Mouse (Mus musculus) heart, embryonic 10.5 days (tissue): Measurements from ENCODE around the gene Hist1h1b. TPM values are rescaled to one million over a fixed set of nuclear protein-coding genes. Genes with fewer than 3 reads are reported as not detected.

Source experiments
- DNase-seq: peaks from one replicate; pipeline ENCODE4 v3.0.0-alpha.2; 2017; ENCODE audit warnings: low spot score
- H3K27ac ChIP-seq: fragments of 300-500 bp; sonication (generic); 2 replicates; pipeline ENCODE4 v1.5.1; 2016; ENCODE audit warnings: mild to moderate bottlenecking
- H3K27me3 ChIP-seq: fragments of 300-500 bp; sonication (generic); 2 replicates; pipeline ENCODE4 v1.6.1; 2016; ENCODE audit warnings: mild to moderate bottlenecking; ENCODE audit not compliant: poor library complexity, insufficient read depth, severe bottlenecking
- H3K36me3 ChIP-seq: fragments of 300-500 bp; sonication (generic); 2 replicates; pipeline ENCODE4 v1.6.1; 2016; ENCODE audit warnings: mild to moderate bottlenecking, moderate library complexity
- H3K4me1 ChIP-seq: fragments of 300-500 bp; sonication (generic); 2 replicates; pipeline ENCODE4 v1.6.1; 2016; ENCODE audit warnings: mild to moderate bottlenecking
- H3K4me3 ChIP-seq: fragments of 300-500 bp; sonication (generic); 2 replicates; pipeline ENCODE4 v1.5.1; 2016; ENCODE audit warnings: mild to moderate bottlenecking, moderate library complexity
- H3K9me3 ChIP-seq: fragments of 300-500 bp; sonication (generic); 2 replicates; pipeline ENCODE4 v1.6.1; 2016; ENCODE audit warnings: mild to moderate bottlenecking, moderate library complexity
- WGBS: fragments of 180-500 bp; shearing (Covaris S2); methylation state at CpG from one replicate; pipeline ENCODE4 v1.1.7; 2016; 5-methylcytosine and 5-hydroxymethylcytosine counted together
- microRNA-seq: library from miRNA; unstranded; fragments of <30 nt; microRNA quantifications from one replicate; pipeline ENCODE4, GENCODE M21; 2017
- polyA plus RNA-seq: library from polyadenylated mRNA; unstranded; fragments of >200 nt; fragmentation: Nextera tagmentation; extraction: Ambion mirVana; gene quantifications from 2 replicates; pipeline ENCODE4 v1.2.1, GENCODE M21; 2016

Gene Hist1h1b
- polyA plus RNA-seq, 1 experiment from 2014 or later = 12.8 TPM

- peaks cover 10% of the 10 kb centered on the region; the same call in 1 of the 2 replicates for H3K4me1 ChIP-seq
- no peaks in the 10 kb centered on the region for H3K9me3 ChIP-seq
- peak; percentile 90 for DNase-seq
- no peaks in the 10 kb centered on the region for H3K27me3 ChIP-seq
- peak overlapping the region; percentile 95 for H3K27ac ChIP-seq
- under 1% methylated on average over 21 of the region's 21 CpGs for WGBS
- H3K36me3 ChIP-seq = no peaks in the 10 kb centered on the region
- peak overlapping the region; percentile 59 for H3K4me3 ChIP-seq
Observed at GRCm38 (mm10) chr13:21734010-21734905, 46.2 kb downstream of the Hist1h1b start.

GRCm38 (mm10) chr13:21733466-21733865, 47.0 kb downstream of the Hist1h1b start:
- peaks cover 10% of the 10 kb centered on the region; the same call in 1 of the 2 replicates for H3K4me1 ChIP-seq
- H3K27ac ChIP-seq = peak overlapping the region; percentile 95
- WGBS = 71% methylated on average over 5 of the region's 5 CpGs
- H3K27me3 ChIP-seq = no peaks in the 10 kb centered on the region
- H3K36me3 ChIP-seq = no peaks in the 10 kb centered on the region
- H3K4me3 ChIP-seq = peak overlapping the region; percentile 12; the same call in 1 of the 2 replicates
- no peak for DNase-seq
- no peaks in the 10 kb centered on the region for H3K9me3 ChIP-seq

Small RNA genes lying within 50 kb of the gene (microRNA-seq; reads per million reads assigned to microRNA genes)
- gene Gm19658 (not detected), gene Gm44346 (not detected), gene Gm44454 (not detected)

Other genes starting within 250 kb of the Hist1h1b start
- gene Zkscan8, start 249.5 kb downstream of the Hist1h1b start, polyA plus RNA-seq = 5.3 and 7.3 TPM in 2 replicates
- 0.05 and 0.07 TPM in 2 replicates for gene Olfr1366, start 237.8 kb downstream of the Hist1h1b start, polyA plus RNA-seq
- 0.04 TPM in 1 of 2 replicates, not detected in the other for gene Olfr1535, start 220.7 kb downstream of the Hist1h1b start, polyA plus RNA-seq
- gene Olfr1364, start 198.9 kb downstream of the Hist1h1b start, polyA plus RNA-seq = not detected in 2 replicates
- not detected in 2 replicates for gene Olfr1362, start 166.6 kb downstream of the Hist1h1b start, polyA plus RNA-seq
- gene Olfr11, start 138.1 kb downstream of the Hist1h1b start, polyA plus RNA-seq = not detected in 2 replicates
- gene Olfr1361, start 117.2 kb downstream of the Hist1h1b start, polyA plus RNA-seq = not detected in 2 replicates
- gene Olfr1360, start 103.2 kb downstream of the Hist1h1b start, polyA plus RNA-seq = not detected in 2 replicates
- not detected in 2 replicates for gene Olfr1359, start 82.5 kb downstream of the Hist1h1b start, polyA plus RNA-seq
- 1.4 TPM in 1 of 2 replicates, not detected in the other for gene Hist1h2bl, start 64.5 kb downstream of the Hist1h1b start, polyA plus RNA-seq
- gene Hist1h2ai, start 64.2 kb downstream of the Hist1h1b start, polyA plus RNA-seq = 6.3 and 11.7 TPM in 2 replicates
- gene Hist1h3h, start 63.0 kb downstream of the Hist1h1b start, polyA plus RNA-seq = 3.7 and 3.8 TPM in 2 replicates
- 2.4 and 3.7 TPM in 2 replicates for gene Hist1h2bm, start 58.6 kb downstream of the Hist1h1b start, polyA plus RNA-seq
- gene Hist1h4j, start 45.6 kb downstream of the Hist1h1b start, polyA plus RNA-seq = 2.0 TPM in 1 of 2 replicates, not detected in the other
- gene Hist1h4k, start 30.1 kb downstream of the Hist1h1b start, polyA plus RNA-seq = 2.4 and 3.8 TPM in 2 replicates
- gene Hist1h2ak, start 26.8 kb downstream of the Hist1h1b start, polyA plus RNA-seq = 6.7 and 8.3 TPM in 2 replicates
- gene Hist1h2bn, start 26.5 kb downstream of the Hist1h1b start, polyA plus RNA-seq = 1.2 and 3.0 TPM in 2 replicates
- 51.2 and 119 TPM in 2 replicates for gene Hist1h3i, start 2.7 kb upstream of the Hist1h1b start, polyA plus RNA-seq
- gene Hist1h2an, start 6.6 kb upstream of the Hist1h1b start, polyA plus RNA-seq = 4.6 and 7.6 TPM in 2 replicates
- gene Hist1h2bp, start 6.8 kb upstream of the Hist1h1b start, polyA plus RNA-seq = 1.00 and 1.6 TPM in 2 replicates
- gene Hist1h2bq, start 29.6 kb upstream of the Hist1h1b start, polyA plus RNA-seq = 9.9 and 15.1 TPM in 2 replicates
- gene Hist1h2ao, start 29.8 kb upstream of the Hist1h1b start, polyA plus RNA-seq = not detected in 2 replicates
- not detected in 2 replicates for gene Hist1h4m, start 31.1 kb upstream of the Hist1h1b start, polyA plus RNA-seq
- 3.8 and 9.2 TPM in 2 replicates for gene Hist1h4n, start 51.6 kb upstream of the Hist1h1b start, polyA plus RNA-seq
- gene Hist1h2ap, start 52.9 kb upstream of the Hist1h1b start, polyA plus RNA-seq = 2,387 and 3,574 TPM in 2 replicates
- 9.9 and 15.3 TPM in 2 replicates for gene Hist1h2br, start 53.1 kb upstream of the Hist1h1b start, polyA plus RNA-seq
- gene Zfp184, start 164.5 kb upstream of the Hist1h1b start, polyA plus RNA-seq = 7.4 and 9.1 TPM in 2 replicates
- gene Pom121l2, start 200.6 kb upstream of the Hist1h1b start, polyA plus RNA-seq = 0.09 TPM in 1 of 2 replicates, not detected in the other
- gene Prss16, start 229.1 kb upstream of the Hist1h1b start, polyA plus RNA-seq = 0.30 and 0.33 TPM in 2 replicates